Mouse (Mus musculus) heart, adult 2 months (tissue): Measurements from ENCODE around the gene Gtf2h3. TPM values are rescaled to one million over a fixed set of nuclear protein-coding genes. Genes with fewer than 3 reads are reported as not detected.
"Not testable (repeated sequence)": the region's sequence is repeated elsewhere in the genome, so short reads cannot be mapped to it uniquely, and the experiment has no call there.

Experiments
- DNase-seq, 2 experiments: peaks; one replicate each; pipeline ENCODE4 v3.0.0; 2021
- H3K27ac ChIP-seq: fragments of 200-600 bp; 2 replicates; pipeline ENCODE4 v1.8.1; 2022
- H3K27me3 ChIP-seq: fragments of 200-500 bp; 2 replicates; pipeline ENCODE4 v1.6.1; 2012; ENCODE audit warnings: mild to moderate bottlenecking, low read length, inconsistent platforms, mixed read lengths; ENCODE audit not compliant: control insufficient read depth, insufficient read depth
- H3K36me3 ChIP-seq: fragments of 200-500 bp; 2 replicates; pipeline ENCODE4 v1.6.1; 2012; ENCODE audit warnings: low read length, inconsistent platforms; ENCODE audit not compliant: control insufficient read depth, insufficient read depth
- H3K4me1 ChIP-seq: fragments of 200-500 bp; 2 replicates; pipeline ENCODE4 v1.6.1; 2011; ENCODE audit warnings: low read length; ENCODE audit not compliant: control insufficient read depth, insufficient read depth
- H3K4me3 ChIP-seq: fragments of 200-600 bp; 2 replicates; pipeline ENCODE4 v1.8.1; 2022
- H3K79me2 ChIP-seq: fragments of 200-500 bp; replicated peaks from 2 replicates; pipeline ENCODE4 v1.6.1; 2012; ENCODE audit warnings: mild to moderate bottlenecking, inconsistent platforms, low read length, moderate library complexity, mixed read lengths; ENCODE audit not compliant: control insufficient read depth, insufficient read depth
- H3K9ac ChIP-seq: fragments of 200-500 bp; 2 replicates; pipeline ENCODE4 v1.6.1; 2012; ENCODE audit warnings: low read depth, mild to moderate bottlenecking, control low read depth, inconsistent platforms, low read length, mixed read lengths
- CTCF ChIP-seq: fragments of 200-600 bp; IDR thresholded peaks from 2 replicates; pipeline ENCODE4 v1.8.1; 2022; ENCODE audit warnings: antibody characterized with exemption, mild to moderate bottlenecking, moderate library complexity
- EP300 ChIP-seq: fragments of 200-500 bp; IDR thresholded peaks from 2 replicates; pipeline ENCODE4 v1.6.1; 2011; ENCODE audit warnings: low read depth, low read length, control low read depth; ENCODE audit not compliant: insufficient read depth
- POLR2A ChIP-seq: fragments of 200-500 bp; IDR thresholded peaks from 2 replicates; pipeline ENCODE4 v1.6.1; 2011; ENCODE audit warnings: mild to moderate bottlenecking, low read depth, low read length, control low read depth; ENCODE audit not compliant: insufficient read depth
- WGBS: fragments of 180-500 bp; shearing (Covaris S2); methylation state at CpG from one replicate; pipeline ENCODE4 v1.1.7; 2018; 5-methylcytosine and 5-hydroxymethylcytosine counted together
- intact Hi-C: fragments of 180-260 bp; cut with DNase I; formaldehyde crosslinking; loops from one replicate; pipeline ENCODE4 v1.15.1; 2025
- polyA plus RNA-seq: library from polyadenylated mRNA; depleted of rRNA; stranded (reverse); fragments of >200 nt; gene quantifications from 2 replicates; pipeline ENCODE4 v1.2.3, GENCODE M21; 2012
- total RNA-seq, 2 experiments: library from RNA; stranded (reverse); gene quantifications; 2 replicates each; pipeline ENCODE4 v1.2.3; 2021

The Gtf2h3 gene
- total and polyA plus RNA-seq, 3 experiments: 19.4 to 29.0 (median 20.4) TPM

GRCm38 (mm10) chr5:124582515-124582914 lies 3.6 kb downstream of the Gtf2h3 start:
- Histone ChIP-seq H3K27me3 (no peaks in the 10 kb centered on the region), H3K4me3 (no peak overlapping the region), H3K27ac (no peak overlapping the region), H3K9ac (no peak overlapping the region), H3K36me3 (peaks cover 3% of the 10 kb centered on the region), H3K79me2 (no peaks in the 10 kb centered on the region), H3K4me1 (peaks cover 2% of the 10 kb centered on the region; the same call in 1 of the 2 replicates)
- intact Hi-C loops: no loop called here
- WGBS: 77% methylated on average over 5 of the region's 5 CpGs
- no peak for TF ChIP-seq CTCF
- TF ChIP-seq EP300: no peak
- TF ChIP-seq POLR2A: no peak
- peak in 1 of 2 experiments; percentile 36 for DNase-seq

- intact Hi-C loops: no loop called here
- WGBS: 96% methylated on average over 3 of the region's 3 CpGs
- H3K36me3 ChIP-seq: no peaks in the 10 kb centered on the region
- DNase-seq: no peak
- no peak for TF ChIP-seq POLR2A
- TF ChIP-seq EP300: no peak
- no peak for TF ChIP-seq CTCF
- H3K4me3 ChIP-seq: no peak overlapping the region
- no peak overlapping the region for H3K9ac ChIP-seq
- H3K27me3 ChIP-seq: no peaks in the 10 kb centered on the region
- no peak overlapping the region for H3K27ac ChIP-seq
- H3K79me2 ChIP-seq: no peaks in the 10 kb centered on the region
- H3K4me1 ChIP-seq: no peaks in the 10 kb centered on the region
Observed at GRCm38 (mm10) chr5:124592768-124593167, 13.8 kb downstream of the Gtf2h3 start.

- peak; percentile 87 to 93 for DNase-seq
- intact Hi-C loops: loop anchor here (2.0 kb wide), 1 partner anchor 30 kb away; the partner anchor contains the start of gene Atp6v0a2
Observed at GRCm38 (mm10) chr5:124598224-124599174, 19.6 kb downstream of the Gtf2h3 start.

GRCm38 (mm10) chr5:124599726-124600125 lies 20.8 kb downstream of the Gtf2h3 start:
- H3K4me3 ChIP-seq, H3K9ac ChIP-seq, H3K79me2 ChIP-seq, H3K36me3 ChIP-seq, H3K27ac ChIP-seq, H3K4me1 ChIP-seq, DNase-seq, H3K27me3 ChIP-seq: not testable (repeated sequence)
- WGBS: 52% methylated on average over 8 of the region's 8 CpGs
- intact Hi-C loops: loop anchor here (2.0 to 5.0 kb wide), 2 partner anchors 29 to 268 kb away; partner anchors contain the start of gene Atp6v0a2

More at GRCm38 (mm10) chr5:124598224-124599174, 19.6 kb downstream of the Gtf2h3 start:
- WGBS: 8% methylated on average over 30 of the region's 30 CpGs
- no peaks in the 10 kb centered on the region for H3K36me3 ChIP-seq
- H3K79me2 ChIP-seq: no peaks in the 10 kb centered on the region
- H3K4me3 ChIP-seq: peak overlapping the region; percentile 77
- TF ChIP-seq POLR2A (peak; percentile 41; the same call in 1 of the 2 replicates), EP300 (no peak)
- peak overlapping the region; percentile 59; the same call in 1 of the 2 replicates for H3K9ac ChIP-seq
- H3K4me1 ChIP-seq: peaks cover 5% of the 10 kb centered on the region; the same call in 1 of the 2 replicates
- H3K27ac ChIP-seq: no peak overlapping the region; the same call in 1 of the 2 replicates
- H3K27me3 ChIP-seq: no peaks in the 10 kb centered on the region

- Histone ChIP-seq H3K9ac (no peak overlapping the region), H3K27ac (no peak overlapping the region), H3K79me2 (no peaks in the 10 kb centered on the region), H3K36me3 (no peaks in the 10 kb centered on the region), H3K4me3 (no peak overlapping the region), H3K27me3 (no peaks in the 10 kb centered on the region), H3K4me1 (peaks cover 5% of the 10 kb centered on the region; the same call in 1 of the 2 replicates)
- WGBS: 66% methylated on average over 5 of the region's 5 CpGs
- peak; percentile 64 for TF ChIP-seq CTCF
- no peak for TF ChIP-seq POLR2A
- peak in 1 of 2 experiments; percentile 57 for DNase-seq
- intact Hi-C loops: loop anchor here (5.0 kb wide), 1 partner anchor 265 kb away; no protein-coding TSS in a partner anchor
Observed at GRCm38 (mm10) chr5:124602349-124602748, 23.4 kb downstream of the Gtf2h3 start.

- no peaks in the 10 kb centered on the region for H3K4me1 ChIP-seq
- H3K9ac ChIP-seq: no peak overlapping the region
- WGBS: 76% methylated on average over 4 of the region's 4 CpGs
- H3K36me3 ChIP-seq: no peaks in the 10 kb centered on the region
- DNase-seq: peak in 1 of 2 experiments; percentile 24
- no peak overlapping the region for H3K27ac ChIP-seq
- no peaks in the 10 kb centered on the region for H3K27me3 ChIP-seq
- H3K4me3 ChIP-seq: no peak overlapping the region
- intact Hi-C loops: loop anchor here (5.0 kb wide), 1 partner anchor 263 kb away; no protein-coding TSS in a partner anchor
- no peaks in the 10 kb centered on the region for H3K79me2 ChIP-seq
- TF ChIP-seq CTCF (peak; percentile 33; the same call in 1 of the 2 replicates), EP300 (0 out of 2 replicates have a peak, but pooled peaks have one; percentile 39), POLR2A (no peak)
Observed at GRCm38 (mm10) chr5:124604296-124604695, 25.4 kb downstream of the Gtf2h3 start.
